Mouse (Mus musculus) kidney, adult 9 months (tissue): ENCODE data around the gene Gstm7.
A peak's percentile ranks its signal among the peaks of the same experiment; 100 is the strongest.
"Not testable (repeated sequence)": the region's sequence is repeated elsewhere in the genome, so short reads cannot be mapped to it uniquely, and the experiment has no call there.

Experiments
- DNase-seq: peaks from one replicate; pipeline ENCODE4 v3.0.0; 2022

Gene Gstm7

DNA sequence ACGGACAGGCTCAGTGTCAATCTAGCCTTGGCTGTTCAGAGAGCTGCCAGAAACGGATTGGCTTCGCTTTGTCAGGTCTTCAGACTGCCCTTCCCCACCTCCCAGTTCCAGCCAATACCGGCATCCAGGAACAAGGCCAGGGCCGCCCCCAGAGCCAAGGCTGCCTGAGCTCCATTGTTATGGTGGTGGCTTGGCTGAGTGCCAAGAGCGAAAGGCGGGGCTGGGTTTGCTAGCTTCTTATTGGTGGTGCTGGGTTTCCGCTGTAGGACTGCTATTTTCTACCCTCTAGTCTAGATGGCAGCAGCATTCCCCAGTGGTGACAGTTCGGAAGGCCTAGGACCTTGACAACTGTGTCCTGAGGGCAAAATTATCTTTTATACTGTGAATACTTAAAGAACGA lies at the start of gene Gstm7:
Gene Gstm7, minus strand, starts transcription at position 148 of the 400 bp plus-strand sequence.
- peak; percentile 99 for DNase-seq

DNA sequence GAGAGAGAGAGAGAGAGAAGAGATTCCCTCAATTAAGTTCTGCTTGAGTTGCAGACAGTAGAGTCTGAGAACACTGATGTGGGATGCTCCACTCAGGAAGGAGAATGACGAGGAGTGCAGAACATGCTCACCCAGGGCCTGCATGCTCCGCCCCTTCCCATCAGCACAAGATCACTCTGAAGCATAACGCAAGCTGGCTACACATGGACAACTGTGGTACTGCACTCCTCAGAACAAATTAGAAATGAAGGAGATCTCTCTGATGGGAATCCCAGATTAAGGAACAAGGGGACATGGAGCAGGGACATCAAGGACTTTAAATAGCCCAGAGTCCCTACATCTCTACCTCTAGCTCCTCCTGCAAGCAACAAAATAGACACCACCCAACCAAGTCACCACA lies 49.6 kb upstream of the Gstm7 start:
- no peak for DNase-seq

DNA sequence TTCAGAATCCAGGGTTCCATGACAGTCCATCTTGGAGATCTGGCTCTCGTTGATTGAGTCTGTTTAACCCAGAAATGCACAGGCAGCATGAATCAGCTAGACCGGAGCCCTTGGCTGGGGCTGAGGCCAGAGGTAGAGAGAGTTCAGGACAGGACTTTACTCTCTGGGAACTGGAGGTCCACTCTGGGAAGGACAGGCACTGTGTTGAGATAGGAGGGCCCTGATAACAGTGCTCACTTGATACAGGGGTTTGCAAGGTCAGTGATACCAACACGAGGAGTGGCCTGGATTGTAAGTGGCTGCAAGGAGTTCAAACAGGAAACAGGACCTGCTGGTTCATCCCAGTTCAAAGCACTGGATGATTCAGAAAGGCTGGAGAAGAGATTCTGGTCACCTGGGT lies 46.1 kb upstream of the Gstm7 start:
- DNase-seq, result no peak

DNA sequence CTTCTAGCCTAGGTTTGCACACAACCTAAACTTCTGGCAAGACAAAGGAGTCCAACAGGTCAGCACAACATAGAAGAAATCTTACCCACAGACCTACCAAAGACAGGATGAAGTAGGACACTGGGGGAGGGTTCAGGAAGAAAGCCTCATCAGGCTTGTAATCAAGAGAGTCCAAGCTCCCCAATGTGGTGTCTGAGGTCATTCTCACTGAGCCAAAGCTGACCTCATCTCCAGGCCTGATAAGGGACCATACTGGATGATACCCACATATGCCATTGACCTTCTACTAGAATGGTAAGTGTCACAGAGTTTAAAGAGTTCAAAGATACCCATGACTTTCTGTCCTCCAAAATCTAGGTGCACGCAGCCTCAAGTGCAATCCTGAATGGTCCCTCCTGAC lies 42.6 kb upstream of the Gstm7 start:
- no peak for DNase-seq

DNA sequence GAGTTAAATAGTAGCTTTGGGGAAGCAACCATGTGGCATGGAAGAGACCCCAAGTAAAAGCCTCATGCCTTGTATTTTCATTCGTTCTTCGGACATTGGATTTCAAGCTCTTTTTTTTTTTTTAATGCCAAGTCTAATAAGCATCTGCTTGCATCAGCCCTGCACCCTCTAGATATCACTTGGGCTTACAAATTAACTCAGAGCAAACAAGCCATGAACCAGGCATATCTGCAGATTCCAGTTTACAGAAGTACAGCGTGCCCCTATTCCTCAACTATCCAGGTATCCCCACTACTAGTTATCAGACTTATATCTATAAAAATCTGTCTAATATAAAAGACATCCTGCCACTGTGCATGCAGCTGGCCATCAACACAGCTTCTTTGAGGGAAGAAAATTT lies 40.5 kb upstream of the Gstm7 start:
- DNase-seq, result no peak

DNA sequence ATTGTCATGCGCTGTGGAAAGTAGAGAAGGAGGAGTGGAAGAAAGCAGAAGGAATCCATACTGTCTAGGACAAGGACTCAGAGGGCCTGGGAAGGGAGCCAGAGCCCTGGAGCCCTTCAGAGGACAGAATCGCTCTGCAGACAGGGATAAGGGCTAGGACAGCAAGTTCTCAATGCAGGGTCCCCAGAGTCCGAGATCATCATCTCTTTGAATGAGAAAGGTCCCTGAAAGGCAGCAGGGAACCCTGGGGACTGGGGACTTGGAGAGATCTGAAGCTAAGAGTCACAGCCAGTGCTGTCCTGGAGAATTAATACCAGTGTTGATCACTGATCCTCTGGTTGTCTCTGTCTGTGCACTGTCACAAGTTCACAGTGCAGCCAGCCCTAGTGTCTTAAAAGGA lies 39.5 kb upstream of the Gstm7 start:
- not testable (repeated sequence) for DNase-seq

DNA sequence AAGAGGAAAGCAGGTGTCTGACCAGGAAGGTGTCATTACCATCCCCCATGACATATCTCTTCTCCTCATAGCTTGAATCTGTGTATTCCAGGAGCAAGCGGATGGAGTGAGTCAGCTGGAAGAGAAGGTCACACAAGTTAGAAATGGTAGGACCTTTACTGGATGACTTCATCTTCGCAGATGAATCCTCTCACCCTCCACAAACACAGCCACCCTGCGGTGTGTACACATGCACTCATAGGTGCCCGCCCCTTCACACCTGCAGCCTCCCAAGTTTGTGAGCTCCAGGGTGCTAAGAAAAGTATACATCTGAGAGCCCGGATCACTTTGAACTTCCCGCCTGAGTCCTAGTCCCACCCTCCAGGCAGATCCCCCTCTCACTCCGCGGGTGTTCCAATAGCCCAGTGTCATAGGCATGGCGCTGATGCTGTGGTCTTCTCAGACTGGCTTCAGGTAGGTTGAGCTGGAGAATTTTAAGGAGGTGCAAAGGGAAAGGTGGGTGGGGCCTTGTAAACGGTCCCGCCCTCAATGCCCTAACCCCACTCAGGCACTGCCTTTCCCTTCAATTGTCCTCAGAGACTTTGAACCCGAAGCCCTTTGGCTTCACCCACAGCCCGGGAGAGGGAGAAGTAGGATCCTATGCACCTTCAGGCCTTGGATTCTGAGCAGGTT lies 37.2 kb upstream of the Gstm7 start, which contains the start of gene Gstm3:
Gene Gstm3, minus strand, starts transcription at position 560 of the 672 bp plus-strand sequence.
- no peak for DNase-seq

DNA sequence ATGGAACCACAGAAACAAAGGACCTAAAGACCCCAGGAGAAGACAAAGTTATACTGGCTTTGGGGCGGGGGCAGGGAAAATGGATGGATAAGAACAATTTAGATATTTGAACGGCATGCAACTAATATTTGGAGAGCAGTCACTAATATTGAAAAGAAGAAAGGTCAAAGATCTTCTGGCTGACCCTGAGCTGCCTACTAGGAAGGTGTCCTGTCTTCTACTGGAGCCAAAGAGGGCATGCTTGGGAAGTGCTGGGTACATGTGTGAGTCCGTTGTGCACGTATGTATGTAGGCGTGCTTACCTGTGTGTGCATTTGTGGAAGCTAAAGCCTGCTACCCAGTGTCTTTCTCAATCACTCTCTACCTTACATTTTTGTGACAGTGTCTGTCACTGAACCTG lies 35.0 kb upstream of the Gstm7 start:
- no peak for DNase-seq

DNA sequence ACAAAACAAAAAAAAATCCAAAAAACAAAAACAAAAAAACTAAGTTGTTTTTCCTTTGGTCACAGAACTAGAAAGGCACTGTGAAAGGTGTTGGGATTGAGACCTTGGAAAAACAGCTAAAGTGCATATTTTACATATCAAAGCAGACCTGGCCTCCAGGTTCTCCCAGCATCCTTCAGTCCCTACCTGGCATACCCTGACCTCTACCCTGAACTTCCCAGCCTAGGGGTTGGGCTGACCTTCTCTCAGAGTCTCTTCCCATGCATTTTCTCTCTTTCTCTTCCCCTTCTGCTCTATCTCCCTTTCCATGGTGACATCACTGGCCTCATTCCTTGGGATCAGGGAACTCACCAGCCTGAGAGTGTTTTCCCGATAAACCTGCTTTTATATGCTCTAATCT lies 34.0 kb upstream of the Gstm7 start:
- DNase-seq, result no peak

DNA sequence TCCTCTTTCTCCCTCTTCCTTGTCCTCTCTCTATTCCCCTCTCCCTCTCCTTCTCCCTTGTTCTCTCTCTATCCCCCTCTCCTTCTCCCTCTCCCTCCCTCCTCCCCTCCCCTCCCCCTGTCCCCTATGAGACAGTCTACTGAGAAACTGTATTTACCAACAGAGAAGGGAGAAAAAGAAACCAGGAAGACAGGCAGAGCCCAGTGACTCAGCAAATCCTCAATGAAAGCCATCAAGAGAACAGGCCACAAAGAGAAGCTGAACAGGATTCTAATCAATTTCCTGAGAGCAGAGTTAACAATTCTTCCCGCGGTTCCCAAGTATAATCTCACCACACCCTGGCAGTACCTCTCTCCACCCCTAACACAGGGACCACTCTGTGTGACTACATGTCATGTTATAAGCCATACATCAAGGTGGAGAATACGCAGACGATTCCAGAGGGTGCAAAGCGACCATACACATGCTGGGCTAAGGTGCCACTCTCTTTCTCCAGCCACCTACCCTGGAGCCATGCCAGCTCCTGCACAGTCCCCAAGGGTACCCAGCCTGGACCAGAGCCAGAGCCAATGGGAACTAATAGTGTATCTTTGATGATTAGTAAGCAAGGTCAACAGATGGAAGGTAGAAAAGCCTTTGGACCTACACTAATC lies 33.2 kb upstream of the Gstm7 start:
- no peak for DNase-seq

DNA sequence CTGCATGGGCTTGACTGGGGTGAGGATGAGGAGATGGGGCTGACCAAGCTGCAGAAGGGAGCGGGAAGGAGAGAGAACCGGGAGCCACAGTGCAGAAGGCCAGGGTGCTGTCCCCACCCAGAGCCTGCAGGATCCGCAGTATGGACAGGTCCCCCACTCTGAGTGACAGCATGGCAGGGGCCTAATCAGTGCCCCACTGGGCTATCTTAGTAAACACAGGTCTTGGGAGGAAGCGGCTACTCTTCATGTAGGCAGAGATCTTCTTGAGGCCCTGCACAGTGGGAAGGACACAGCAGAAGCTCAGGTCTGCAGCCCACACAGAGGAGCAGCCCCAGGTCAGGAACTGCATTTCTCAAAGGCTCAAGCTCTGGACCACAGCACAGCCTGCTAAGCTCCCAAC lies 32.4 kb upstream of the Gstm7 start:
- DNase-seq, result no peak

DNA sequence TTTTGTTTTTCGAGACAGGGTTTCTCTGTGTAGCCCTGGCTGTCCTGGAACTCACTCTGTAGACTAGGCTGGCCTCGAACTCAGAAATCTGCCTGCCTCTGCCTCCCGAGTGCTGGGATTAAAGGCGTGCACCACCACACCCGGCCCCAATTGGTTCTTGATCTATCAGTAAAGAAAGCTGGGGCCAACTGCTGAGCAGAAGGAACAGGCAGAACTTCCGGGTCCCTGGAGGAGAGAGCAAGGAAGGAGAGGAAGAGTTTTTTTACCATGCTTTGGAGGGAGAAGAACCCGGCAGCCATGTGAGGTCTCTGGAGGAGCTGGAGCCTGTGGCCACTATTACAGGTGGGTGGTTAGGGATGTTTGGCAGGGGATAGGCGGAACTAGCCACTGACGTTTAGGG lies 23.6 kb upstream of the Gstm7 start:
- DNase-seq, result not testable (repeated sequence)

DNA sequence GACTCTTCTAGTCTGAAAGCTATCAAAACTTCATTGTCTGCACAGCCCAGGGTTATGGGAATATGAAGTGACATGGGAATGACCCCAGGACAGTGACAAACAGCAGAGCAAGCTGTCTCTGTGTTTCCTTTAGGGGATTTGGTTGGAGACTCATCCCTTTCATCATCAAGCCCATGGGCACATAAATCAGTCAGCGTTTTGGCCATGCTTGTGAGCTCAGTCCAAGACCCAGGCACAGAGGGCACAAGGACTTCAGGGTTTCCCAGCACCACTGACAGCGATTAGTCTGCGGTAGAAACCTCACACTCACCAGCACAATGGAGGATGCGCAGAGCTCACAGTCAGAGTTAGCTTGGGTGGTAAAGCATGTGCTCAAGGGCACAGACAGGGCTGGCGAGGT lies 22.3 kb upstream of the Gstm7 start:
- no peak for DNase-seq

DNA sequence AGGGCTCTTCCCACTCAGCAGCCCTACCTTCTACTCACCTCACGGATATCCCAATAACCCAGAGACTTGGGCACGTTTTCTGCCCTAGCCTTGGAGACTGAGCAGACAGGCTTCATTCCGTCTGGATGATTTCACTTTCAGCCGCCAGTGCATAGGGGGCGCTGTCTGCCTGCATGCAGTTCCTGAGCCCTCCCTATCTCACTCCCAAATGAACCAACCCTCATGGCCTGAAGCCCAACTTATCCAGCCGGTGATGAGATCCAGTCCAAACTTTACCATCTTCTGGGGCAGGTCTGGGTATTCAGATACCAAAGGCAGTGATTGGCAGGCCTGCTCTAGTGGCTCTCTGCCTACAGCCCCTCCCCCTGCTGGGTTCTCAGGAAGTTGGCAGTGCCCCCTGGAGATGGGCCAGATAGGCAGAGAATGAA lies 21.7 kb upstream of the Gstm7 start:
- peak; percentile 81 for DNase-seq

DNA sequence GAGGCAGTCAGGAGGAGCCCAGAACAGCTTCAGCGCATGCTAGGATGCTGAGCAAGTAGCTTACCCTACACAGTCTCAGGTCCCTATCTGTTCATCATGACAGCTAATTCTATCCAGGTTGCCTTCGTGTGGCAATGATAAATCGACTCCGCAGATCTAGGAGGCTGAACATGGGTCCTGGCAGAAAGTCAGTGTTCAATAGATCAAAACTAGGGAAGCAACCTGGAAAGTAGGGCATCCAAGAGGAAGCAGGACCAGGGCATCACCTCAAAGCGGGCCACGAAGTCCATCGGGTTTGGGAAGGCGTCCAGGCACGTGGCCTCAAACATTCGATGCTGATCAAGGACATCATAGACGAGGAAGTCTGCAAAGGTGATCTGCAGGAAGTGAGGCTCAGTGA lies 18.9 kb upstream of the Gstm7 start:
- DNase-seq, result no peak

DNA sequence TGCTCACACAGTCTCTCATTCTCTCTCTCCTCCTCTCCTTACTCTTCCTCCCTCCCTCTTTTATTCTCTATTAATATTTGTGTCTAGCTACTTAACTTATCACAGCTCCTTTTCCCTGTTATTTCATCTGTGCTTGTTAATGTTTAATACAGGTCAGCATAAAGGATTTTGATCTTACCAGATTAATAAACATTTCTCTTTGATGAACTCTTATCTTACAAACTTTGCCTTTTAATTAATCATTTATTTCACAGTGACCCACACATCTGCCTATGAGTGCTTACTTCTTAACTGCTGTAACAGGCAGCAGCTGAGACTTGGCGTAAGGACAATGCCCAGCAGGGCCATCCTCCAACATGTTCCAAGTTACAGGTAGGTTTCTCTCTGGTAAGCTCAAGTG lies 17.8 kb upstream of the Gstm7 start:
- DNase-seq, result not testable (repeated sequence)

DNA sequence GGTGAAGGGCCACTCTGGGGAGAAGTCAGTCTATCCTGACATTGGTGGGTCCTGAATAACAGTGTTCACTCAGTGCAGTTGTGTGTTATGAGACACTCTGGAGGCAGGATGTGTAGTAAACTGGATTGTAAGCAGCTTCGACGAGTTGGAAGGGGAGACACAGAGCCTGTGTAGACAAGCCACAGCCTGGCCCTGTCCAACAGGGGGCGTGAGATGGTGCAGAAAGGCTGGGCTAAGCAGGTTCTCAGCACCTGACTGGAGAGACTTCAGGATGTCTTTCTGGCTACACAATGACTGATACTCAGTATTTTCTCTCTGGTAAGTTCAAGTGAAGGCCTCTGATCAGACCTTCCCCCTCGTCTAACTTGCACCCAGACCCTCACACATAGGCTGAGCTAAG lies 14.1 kb upstream of the Gstm7 start:
- no peak for DNase-seq

DNA sequence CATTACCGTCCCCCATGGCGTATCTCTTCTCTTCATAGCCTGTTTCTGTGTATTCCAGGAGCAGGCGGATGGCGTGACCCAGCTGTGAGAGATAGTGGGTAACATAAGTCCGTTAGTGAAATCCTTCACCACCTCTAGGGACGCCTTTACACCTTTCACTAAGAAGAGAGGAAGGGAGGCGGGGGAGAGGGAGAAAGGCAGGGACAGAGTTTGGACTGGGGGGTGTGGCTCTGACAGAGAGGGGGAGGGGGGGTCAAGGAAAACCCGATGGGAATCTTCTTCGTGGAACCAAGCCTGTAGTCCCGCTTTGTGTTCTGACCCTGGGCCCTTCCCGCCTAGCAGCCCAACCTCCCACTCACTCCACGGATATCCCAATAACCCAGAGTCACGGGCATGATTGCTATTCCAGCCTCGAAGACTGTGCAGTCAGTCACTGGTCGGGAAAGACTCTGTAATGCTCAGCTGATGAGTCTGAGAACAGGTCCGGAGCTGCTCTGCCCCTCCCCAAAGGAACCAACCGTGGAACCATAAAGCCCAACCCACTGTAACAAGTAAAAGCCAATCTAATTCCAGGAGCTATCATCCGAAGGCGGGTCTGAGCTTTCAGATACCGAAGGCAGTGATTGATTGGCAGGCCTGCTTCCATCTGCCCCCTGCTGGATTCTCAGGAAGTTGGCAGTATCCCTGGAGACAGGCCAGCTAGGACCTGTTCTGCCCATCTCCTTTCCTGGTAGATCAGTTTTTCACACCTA lies 11.8 kb upstream of the Gstm7 start, which contains the start of gene Gstm6:
Gene Gstm6, minus strand, starts transcription at position 511 of the 752 bp plus-strand sequence.
- peak; percentile 77 for DNase-seq

DNA sequence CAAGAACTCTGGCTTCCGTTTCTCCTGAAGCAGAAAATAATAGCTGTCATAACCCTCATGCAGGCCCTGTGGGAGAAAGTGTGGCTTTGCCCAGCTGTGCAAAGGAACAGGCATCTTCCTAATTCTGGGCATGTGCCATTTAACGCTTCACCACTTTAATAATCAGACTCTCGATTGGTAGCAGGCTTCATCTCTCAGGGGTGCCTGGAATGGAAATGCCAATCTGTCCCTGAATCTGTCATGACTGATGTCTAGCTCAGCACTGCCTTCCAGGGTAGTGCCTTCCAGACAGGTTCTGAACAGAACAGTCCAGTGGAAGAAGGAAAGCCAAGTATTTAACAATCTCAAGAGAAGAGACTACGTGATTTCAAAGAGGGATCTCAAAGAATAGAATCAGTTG lies 9.6 kb upstream of the Gstm7 start:
- no peak for DNase-seq

DNA sequence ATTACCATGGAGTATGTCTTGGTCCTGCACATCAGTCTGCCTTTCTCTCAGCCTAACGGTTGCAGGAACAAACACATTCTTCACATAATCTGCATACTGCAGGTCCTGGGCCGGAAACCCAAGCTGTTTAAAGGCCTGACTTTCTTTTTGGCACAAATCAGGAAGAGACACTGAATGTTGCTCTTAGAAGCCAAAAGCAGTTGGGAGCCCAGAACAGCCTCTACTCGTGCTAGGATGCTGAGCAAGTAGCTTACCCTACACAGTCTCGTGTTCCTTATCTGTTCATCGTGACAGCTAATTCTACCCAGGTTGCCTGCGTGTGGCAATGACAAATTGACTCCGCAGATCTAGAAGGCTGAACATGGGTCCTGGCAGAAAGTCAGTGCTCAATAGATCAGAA lies 8.9 kb upstream of the Gstm7 start:
- no peak for DNase-seq

DNA sequence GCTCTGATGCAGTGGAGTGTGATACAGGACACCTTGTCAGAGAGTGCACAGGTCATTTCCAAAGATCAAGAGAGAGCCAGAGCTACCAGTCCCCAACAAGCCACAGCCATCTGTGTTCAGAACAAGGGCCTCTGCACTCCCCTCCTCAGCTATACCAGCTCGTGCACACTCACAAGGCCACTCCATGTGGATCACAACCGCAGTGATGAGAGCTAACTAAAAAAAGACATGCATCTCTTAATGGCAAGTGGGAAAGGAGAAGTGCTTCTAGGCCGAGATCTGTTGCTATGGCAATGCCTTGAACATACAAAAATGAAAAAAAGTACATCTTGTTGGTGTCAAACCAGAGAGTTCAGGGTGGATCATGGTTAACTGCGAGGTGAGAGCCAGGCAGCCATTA lies 8.2 kb upstream of the Gstm7 start:
- DNase-seq, result no peak

DNA sequence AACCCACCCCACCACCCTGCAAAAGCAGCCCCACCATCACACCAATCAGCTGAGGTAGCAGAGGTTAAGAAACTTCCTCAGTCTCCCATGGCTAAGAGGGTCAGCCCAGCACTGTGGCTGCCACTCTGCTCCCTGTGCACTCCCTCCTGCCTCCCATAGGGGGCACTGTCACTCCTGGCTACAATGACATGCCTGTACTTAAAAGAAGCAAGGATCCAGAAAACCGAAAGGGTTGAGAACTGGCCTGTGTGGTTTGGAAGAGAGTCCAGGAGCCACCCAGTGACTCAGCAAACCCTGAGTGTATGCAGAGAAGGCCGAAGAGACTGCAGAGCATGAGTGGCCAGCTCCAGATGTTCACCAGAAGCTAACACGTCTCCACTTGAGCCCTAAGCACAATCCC lies 7.8 kb upstream of the Gstm7 start:
- peak; percentile 83 for DNase-seq

DNA sequence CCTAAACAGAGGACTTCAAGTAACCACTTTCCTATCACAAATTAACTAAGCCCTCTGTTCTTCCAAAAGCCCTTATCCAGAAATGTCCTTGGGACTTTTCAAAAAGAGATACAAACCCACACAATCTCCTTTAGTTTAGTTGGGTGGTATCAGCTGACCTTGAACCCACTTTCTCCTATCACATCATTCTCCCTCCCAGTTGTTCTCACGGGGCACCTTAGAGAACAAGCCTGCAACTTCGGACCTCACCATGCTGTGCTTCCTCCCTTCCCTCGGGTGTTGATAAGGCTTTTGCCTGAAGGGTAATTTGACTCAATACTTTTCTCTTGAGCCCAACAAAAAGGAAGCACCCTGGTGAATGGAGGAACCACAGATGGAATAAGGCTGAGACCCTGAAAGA lies 4.3 kb upstream of the Gstm7 start:
- no peak for DNase-seq

DNA sequence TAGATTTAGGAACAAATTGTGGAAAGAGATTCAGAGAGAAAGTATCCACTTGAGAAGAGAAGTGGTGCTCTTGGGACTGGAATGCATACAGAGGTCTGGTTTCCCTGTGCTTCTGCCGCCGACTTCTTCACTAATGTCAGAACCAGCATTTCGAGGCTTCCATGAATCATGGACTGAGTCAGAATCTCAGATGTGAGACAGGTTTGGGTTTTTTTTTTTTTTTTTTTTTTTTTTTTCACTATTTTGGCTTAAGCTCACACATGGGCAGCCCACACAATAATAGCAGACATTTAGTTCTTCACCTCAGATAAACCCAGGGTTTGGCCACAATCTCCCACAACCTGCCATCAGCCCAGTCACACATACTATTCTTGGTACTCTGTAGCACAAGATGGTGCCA lies 3.7 kb upstream of the Gstm7 start:
- DNase-seq, result no peak
